Mouse (Mus musculus) stomach, embryonic 15.5 days (tissue): ENCODE results near the gene Pdf. TPM values are rescaled to one million over a fixed set of nuclear protein-coding genes. Genes with fewer than 3 reads are reported as not detected.
A peak's percentile ranks its signal among the peaks of the same experiment; 100 is the strongest.

ENCODE experiments used
- ATAC-seq: fragments of 200-750 bp; cut with Nextera tagmentation; 2 replicates; pipeline ENCODE4 v1.8.0; 2017; ENCODE audit warnings: low read depth, moderate number of reproducible peaks, moderate TSS enrichment; ENCODE audit not compliant: insufficient read depth, low FRiP score
- H3K27ac ChIP-seq: fragments of 300-500 bp; sonication (generic); 2 replicates; pipeline ENCODE4 v1.5.1; 2015; ENCODE audit warnings: mild to moderate bottlenecking, inconsistent platforms
- H3K27me3 ChIP-seq: fragments of 300-500 bp; sonication (generic); replicated peaks from 2 replicates; pipeline ENCODE4 v1.6.1; 2015; ENCODE audit warnings: inconsistent platforms
- H3K36me3 ChIP-seq: fragments of 300-500 bp; sonication (generic); 2 replicates; pipeline ENCODE4 v1.6.1; 2015; ENCODE audit warnings: inconsistent platforms
- H3K4me1 ChIP-seq: fragments of 300-500 bp; sonication (generic); 2 replicates; pipeline ENCODE4 v1.6.1; 2015; ENCODE audit warnings: inconsistent platforms
- H3K4me2 ChIP-seq: fragments of 300-500 bp; sonication (generic); 2 replicates; pipeline ENCODE4 v1.6.1; 2015; ENCODE audit warnings: mild to moderate bottlenecking, inconsistent platforms
- H3K4me3 ChIP-seq: fragments of 300-500 bp; sonication (generic); replicated peaks from 2 replicates; pipeline ENCODE4 v1.5.1; 2015; ENCODE audit warnings: inconsistent platforms
- H3K9ac ChIP-seq: fragments of 300-500 bp; sonication (generic); 2 replicates; pipeline ENCODE4 v1.6.1; 2015; ENCODE audit warnings: inconsistent platforms
- H3K9me3 ChIP-seq: fragments of 300-500 bp; sonication (generic); 2 replicates; pipeline ENCODE4 v1.6.1; 2016; ENCODE audit warnings: inconsistent platforms
- WGBS: fragments of 180-500 bp; shearing (Covaris S2); methylation state at CpG from one replicate; pipeline ENCODE4 v1.1.7; 2015; 5-methylcytosine and 5-hydroxymethylcytosine counted together
- polyA plus RNA-seq: library from polyadenylated mRNA; unstranded; fragments of >200 nt; fragmentation: Nextera tagmentation; extraction: Ambion mirVana; gene quantifications from 2 replicates; pipeline ENCODE4 v1.2.1, GENCODE M21; 2015

The Pdf gene
- polyA plus RNA-seq, result 52.7 and 55.1 TPM in 2 replicates

GRCm38 (mm10) chr8:107048061-107048941 is at the start of gene Pdf:
TSS of gene Pdf (minus strand) at chr8:107048614.
- peaks cover 64% of the 10 kb centered on the region for H3K36me3 ChIP-seq
- ATAC-seq, result peak; percentile 79
- under 1% methylated on average over 87 of the region's 87 CpGs for WGBS
- H3K27me3 ChIP-seq, result no peaks in the 10 kb centered on the region
- no peaks in the 10 kb centered on the region for H3K9me3 ChIP-seq
- H3K4me3 ChIP-seq, result peak within 1 kb of the TSS; percentile 81
- H3K4me1 ChIP-seq, result peaks cover 9% of the 10 kb centered on the region; the same call in 1 of the 2 replicates
- H3K4me2 ChIP-seq, result peak within 1 kb of the TSS; percentile 93
- peak within 1 kb of the TSS; percentile 94 for H3K27ac ChIP-seq
- peak within 1 kb of the TSS; percentile 80 for H3K9ac ChIP-seq

- Histone ChIP-seq H3K36me3 (0 out of 2 replicates have a peak, but pooled peaks cover 10% of the 10 kb centered on the region), H3K27ac (peak within 1 kb of the TSS; percentile 92), H3K4me3 (peak within 1 kb of the TSS; percentile 90), H3K4me2 (peak within 1 kb of the TSS; percentile 52), H3K4me1 (no peaks in the 10 kb centered on the region), H3K9ac (peak within 1 kb of the TSS; percentile 92), H3K27me3 (no peaks in the 10 kb centered on the region), H3K9me3 (no peaks in the 10 kb centered on the region)
- WGBS, result 4% methylated on average over 34 of the region's 39 CpGs
- peak; percentile 96 for ATAC-seq
Measured at GRCm38 (mm10) chr8:107096366-107097036, 48.1 kb upstream of the Pdf start, which contains the start of gene Terf2. TSS of gene Terf2 (minus strand) at chr8:107096547.

GRCm38 (mm10) chr8:107095717-107096365 is 47.4 kb upstream of the Pdf start:
- WGBS, result under 1% methylated on average over 53 of the region's 53 CpGs
- H3K4me1 ChIP-seq, result no peaks in the 10 kb centered on the region
- peak; percentile 77; the same call in 1 of the 2 replicates for ATAC-seq
- peak overlapping the region; percentile 92 for H3K27ac ChIP-seq
- no peaks in the 10 kb centered on the region for H3K9me3 ChIP-seq
- H3K4me3 ChIP-seq, result peak overlapping the region; percentile 90
- H3K9ac ChIP-seq, result peak overlapping the region; percentile 92
- H3K4me2 ChIP-seq, result peak overlapping the region; percentile 52
- H3K36me3 ChIP-seq, result 0 out of 2 replicates have a peak, but pooled peaks cover 10% of the 10 kb centered on the region
- no peaks in the 10 kb centered on the region for H3K27me3 ChIP-seq

GRCm38 (mm10) chr8:107090531-107090930 is 42.1 kb upstream of the Pdf start:
- Histone ChIP-seq H3K4me2 (no peak overlapping the region), H3K9ac (no peak overlapping the region), H3K4me3 (no peak overlapping the region), H3K27me3 (no peaks in the 10 kb centered on the region), H3K4me1 (no peaks in the 10 kb centered on the region), H3K9me3 (no peaks in the 10 kb centered on the region), H3K27ac (no peak overlapping the region), H3K36me3 (peaks cover 29% of the 10 kb centered on the region)
- ATAC-seq, result no peak
- WGBS, result 95% methylated on average over 7 of the region's 7 CpGs

GRCm38 (mm10) chr8:107088526-107089063 is 40.2 kb upstream of the Pdf start:
- H3K4me3 ChIP-seq, result no peak overlapping the region
- ATAC-seq, result no peak
- no peaks in the 10 kb centered on the region for H3K9me3 ChIP-seq
- no peaks in the 10 kb centered on the region for H3K27me3 ChIP-seq
- 86% methylated on average over 5 of the region's 5 CpGs for WGBS
- no peak overlapping the region for H3K4me2 ChIP-seq
- no peaks in the 10 kb centered on the region for H3K4me1 ChIP-seq
- no peak overlapping the region for H3K27ac ChIP-seq
- H3K36me3 ChIP-seq, result peaks cover 34% of the 10 kb centered on the region
- no peak overlapping the region for H3K9ac ChIP-seq

- Histone ChIP-seq H3K4me2 (no peak overlapping the region), H3K9ac (no peak overlapping the region), H3K27me3 (no peaks in the 10 kb centered on the region), H3K4me3 (no peak overlapping the region), H3K27ac (no peak overlapping the region), H3K36me3 (peaks cover 37% of the 10 kb centered on the region), H3K4me1 (no peaks in the 10 kb centered on the region), H3K9me3 (no peaks in the 10 kb centered on the region)
- 96% methylated on average over 5 of the region's 5 CpGs for WGBS
- ATAC-seq, result no peak
Measured at GRCm38 (mm10) chr8:107086018-107086417, 37.6 kb upstream of the Pdf start.

GRCm38 (mm10) chr8:107085358-107085757 is 36.9 kb upstream of the Pdf start:
- no peak overlapping the region for H3K4me3 ChIP-seq
- 96% methylated on average over 17 of the region's 17 CpGs for WGBS
- H3K9ac ChIP-seq, result no peak overlapping the region
- no peak for ATAC-seq
- peaks cover 41% of the 10 kb centered on the region for H3K36me3 ChIP-seq
- no peaks in the 10 kb centered on the region for H3K27me3 ChIP-seq
- no peaks in the 10 kb centered on the region for H3K9me3 ChIP-seq
- H3K4me1 ChIP-seq, result no peaks in the 10 kb centered on the region
- H3K4me2 ChIP-seq, result no peak overlapping the region
- H3K27ac ChIP-seq, result no peak overlapping the region

GRCm38 (mm10) chr8:107076239-107076888 is 27.9 kb upstream of the Pdf start:
- H3K4me3 ChIP-seq, result no peak overlapping the region
- no peak overlapping the region for H3K9ac ChIP-seq
- no peaks in the 10 kb centered on the region for H3K4me1 ChIP-seq
- H3K27me3 ChIP-seq, result no peaks in the 10 kb centered on the region
- ATAC-seq, result no peak; the same call in 1 of the 2 replicates
- H3K9me3 ChIP-seq, result no peaks in the 10 kb centered on the region
- no peak overlapping the region for H3K4me2 ChIP-seq
- WGBS, result 81% methylated on average over 7 of the region's 7 CpGs
- H3K27ac ChIP-seq, result no peak overlapping the region; the same call in 1 of the 2 replicates
- peaks cover 53% of the 10 kb centered on the region for H3K36me3 ChIP-seq

GRCm38 (mm10) chr8:107074128-107074527 is 25.7 kb upstream of the Pdf start:
- Histone ChIP-seq H3K4me2 (no peak overlapping the region), H3K4me1 (no peaks in the 10 kb centered on the region), H3K9me3 (no peaks in the 10 kb centered on the region), H3K9ac (no peak overlapping the region), H3K4me3 (no peak overlapping the region), H3K27ac (no peak overlapping the region), H3K27me3 (no peaks in the 10 kb centered on the region), H3K36me3 (peaks cover 49% of the 10 kb centered on the region)
- WGBS, result 84% methylated on average over 1 of the region's 1 CpGs
- ATAC-seq, result no peak

GRCm38 (mm10) chr8:107073706-107074105 is 25.3 kb upstream of the Pdf start:
- H3K9ac ChIP-seq, result no peak overlapping the region

More at GRCm38 (mm10) chr8:107073706-107074105, 25.3 kb upstream of the Pdf start:
- no peak overlapping the region for H3K4me3 ChIP-seq
- no peaks in the 10 kb centered on the region for H3K9me3 ChIP-seq
- peaks cover 48% of the 10 kb centered on the region for H3K36me3 ChIP-seq
- 85% methylated on average over 4 of the region's 4 CpGs for WGBS
- no peaks in the 10 kb centered on the region for H3K27me3 ChIP-seq
- no peak for ATAC-seq
- no peaks in the 10 kb centered on the region for H3K4me1 ChIP-seq
- no peak overlapping the region for H3K27ac ChIP-seq
- no peak overlapping the region for H3K4me2 ChIP-seq
